Mouse (Mus musculus) skeletal muscle tissue, adult 2 months (tissue): Measurements from ENCODE around the gene Cacna1h.

Experiments used
- DNase-seq: peaks from one replicate; pipeline ENCODE4 v3.0.0-alpha.2; 2012; ENCODE audit warnings: low read depth, low spot score

Gene Cacna1h

GRCm38 (mm10) chr17:25433617-25434606, at the start of gene Cacna1h:
Cacna1h (minus strand) TSS chr17:25433783.
- no peak for DNase-seq

DNA sequence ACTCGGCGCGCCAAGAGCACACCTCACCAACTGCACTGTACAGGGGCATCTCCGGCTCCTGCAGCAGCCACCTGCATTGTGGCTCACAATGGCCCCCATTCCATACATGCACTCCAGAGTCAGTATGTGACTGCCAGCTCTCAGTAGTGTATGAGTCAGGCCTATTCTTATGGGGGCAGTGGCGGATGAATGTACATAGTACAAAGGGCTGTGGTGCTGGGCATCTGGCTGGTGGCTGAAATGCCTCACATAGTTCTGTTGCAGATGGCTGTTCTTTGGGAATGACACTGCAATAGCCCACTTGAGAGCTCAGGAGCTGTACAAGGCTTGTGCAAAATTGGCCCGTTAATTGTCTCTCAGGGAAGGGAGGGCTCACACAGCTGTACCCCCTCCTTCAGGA, 48.5 kb upstream of the Cacna1h start:
- no peak for DNase-seq

DNA sequence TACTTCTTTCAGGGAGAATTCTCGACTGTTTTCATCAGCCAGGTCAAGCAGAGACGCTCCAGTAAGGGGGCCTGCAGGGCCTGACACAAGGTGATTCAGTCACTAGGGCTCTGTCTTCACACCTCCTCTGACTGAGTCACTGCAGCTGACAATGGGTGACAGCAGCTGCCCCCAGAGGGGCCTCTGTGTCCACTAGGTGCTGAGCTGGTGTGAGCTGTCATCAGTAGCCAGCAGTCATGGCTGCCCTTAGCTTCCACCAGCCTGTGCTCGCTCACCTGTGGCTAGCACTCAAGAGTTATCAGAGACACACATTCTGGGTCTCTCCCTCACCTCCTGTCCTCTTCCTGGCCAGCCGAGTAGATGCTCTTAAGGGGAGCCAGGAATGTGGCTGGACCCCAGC, 47.2 kb upstream of the Cacna1h start:
- DNase-seq = no peak

GRCm38 (mm10) chr17:25480152-25480551, 46.6 kb upstream of the Cacna1h start:
- DNase-seq = no peak

GRCm38 (mm10) chr17:25475946-25476744, 42.6 kb upstream of the Cacna1h start:
- DNase-seq = peak; percentile 18

DNA sequence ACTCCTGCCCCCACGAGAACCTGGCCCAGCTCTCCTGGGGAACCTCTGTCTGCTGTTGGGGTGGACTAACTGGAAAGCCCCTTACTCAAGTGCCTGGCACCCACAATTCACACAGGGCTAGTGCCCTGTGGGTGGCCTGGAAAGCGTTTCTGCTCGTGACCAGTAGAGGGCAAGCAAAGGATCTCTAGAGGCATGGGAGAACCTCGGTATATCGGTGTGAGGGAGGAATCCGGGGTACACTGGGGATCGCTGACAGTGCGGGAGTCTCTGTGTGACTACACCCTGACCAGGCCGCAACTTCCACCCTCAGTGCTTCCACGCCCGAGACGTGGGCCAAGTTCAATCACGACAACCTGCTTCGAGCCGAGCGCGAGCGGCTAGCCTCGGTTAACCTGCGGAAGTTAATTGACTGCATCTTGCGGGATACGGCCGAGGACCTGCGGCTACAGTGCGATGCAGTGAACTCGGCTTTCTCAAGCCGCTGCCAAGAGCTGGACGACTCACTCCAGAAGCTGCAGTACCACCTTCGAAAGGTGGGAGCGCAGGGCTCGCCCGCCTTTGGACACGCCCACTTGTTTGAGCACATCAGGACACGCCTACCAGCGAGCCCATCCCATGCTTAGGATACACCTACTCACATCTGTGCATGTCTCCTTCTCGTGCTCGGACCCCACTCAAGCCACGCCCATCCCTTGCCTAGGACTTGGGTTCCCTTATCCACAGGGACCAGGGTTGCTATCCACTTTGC, 40.9 kb upstream of the Cacna1h start:
- DNase-seq = peak; percentile 21

- no peak for DNase-seq
Measured at GRCm38 (mm10) chr17:25472044-25472443, 38.5 kb upstream of the Cacna1h start.

DNA sequence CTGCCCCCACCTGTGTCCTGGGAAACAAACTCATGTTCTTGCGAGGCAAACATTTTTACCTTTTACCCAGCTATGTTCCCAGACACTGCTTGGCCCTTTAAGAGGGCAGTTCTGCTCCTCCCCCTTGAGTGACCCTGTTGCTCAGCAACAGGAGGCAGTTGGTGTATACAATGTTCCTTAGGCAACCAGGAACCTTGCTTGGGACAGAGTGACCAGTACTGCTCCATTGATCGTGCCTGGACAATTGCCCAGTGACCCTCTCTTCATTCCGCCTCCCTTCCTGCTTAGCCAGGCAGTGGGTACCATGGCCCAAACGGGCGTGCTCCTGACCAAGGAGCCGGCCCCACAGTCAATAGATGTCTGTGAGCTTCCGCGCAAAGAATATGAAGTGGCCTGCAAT, 37.8 kb upstream of the Cacna1h start:
- DNase-seq = no peak

DNA sequence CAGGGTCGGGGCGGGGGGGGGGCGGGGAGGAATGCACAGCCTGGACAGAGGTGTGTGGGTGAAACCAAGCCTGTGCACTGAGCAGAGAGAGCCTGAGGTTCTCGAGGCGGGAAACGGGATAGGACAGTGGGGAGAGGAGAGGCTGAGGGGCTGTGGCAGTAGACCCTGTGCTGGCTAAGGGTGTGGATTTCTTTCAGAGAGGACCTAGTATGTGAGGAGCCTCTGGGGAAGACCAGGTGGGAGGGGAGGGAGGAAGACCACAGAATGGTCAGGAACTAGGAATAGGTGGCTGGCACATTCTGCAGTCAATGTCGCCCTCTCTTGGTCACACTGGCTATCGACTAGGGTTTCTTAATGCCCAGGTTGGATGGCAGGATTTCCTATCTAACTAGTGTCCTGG, 36.2 kb upstream of the Cacna1h start:
- peak; percentile 39 for DNase-seq

DNA sequence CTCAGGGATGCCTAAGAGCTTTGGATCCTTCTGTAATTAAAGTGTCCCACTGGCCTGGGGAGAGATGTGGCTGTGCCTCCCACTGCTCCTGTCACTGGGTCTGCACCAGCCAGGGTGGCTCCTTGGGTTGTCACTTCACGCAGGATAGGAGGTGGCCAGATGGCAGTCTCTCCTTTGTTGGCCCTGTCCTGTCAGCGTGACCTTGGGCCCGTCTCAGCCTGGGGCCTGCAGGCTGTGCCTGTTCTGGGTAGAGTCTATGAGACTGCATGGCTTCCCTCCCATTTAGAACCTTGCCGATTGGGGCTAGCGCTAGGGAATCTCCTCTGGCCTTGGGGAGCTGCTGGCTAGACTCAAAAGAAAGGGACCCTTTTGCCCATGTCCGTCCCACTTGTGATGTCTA, 34.7 kb upstream of the Cacna1h start:
- DNase-seq = no peak

- DNase-seq = no peak
Measured at GRCm38 (mm10) chr17:25467781-25468180, 34.2 kb upstream of the Cacna1h start.

DNA sequence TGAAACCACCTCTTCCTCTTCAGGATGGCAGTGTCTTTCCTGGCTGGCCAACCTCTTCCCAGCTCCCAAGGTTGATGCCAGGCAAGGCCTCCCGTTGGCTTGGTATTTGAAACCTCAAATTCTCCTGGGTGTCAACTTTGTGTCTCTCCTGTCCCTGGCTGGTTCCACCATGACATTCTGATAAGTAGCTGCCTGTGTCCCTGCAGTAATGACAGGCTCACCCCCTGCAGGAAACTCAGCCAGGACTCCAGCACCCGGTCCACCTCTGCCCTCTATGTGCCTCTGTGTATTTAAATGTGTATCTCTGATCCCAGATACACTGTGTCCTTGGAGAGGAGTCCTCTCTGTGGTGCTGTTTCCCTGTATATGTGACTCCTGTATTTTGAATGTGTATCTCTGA, 32.7 kb upstream of the Cacna1h start:
- no peak for DNase-seq

DNA sequence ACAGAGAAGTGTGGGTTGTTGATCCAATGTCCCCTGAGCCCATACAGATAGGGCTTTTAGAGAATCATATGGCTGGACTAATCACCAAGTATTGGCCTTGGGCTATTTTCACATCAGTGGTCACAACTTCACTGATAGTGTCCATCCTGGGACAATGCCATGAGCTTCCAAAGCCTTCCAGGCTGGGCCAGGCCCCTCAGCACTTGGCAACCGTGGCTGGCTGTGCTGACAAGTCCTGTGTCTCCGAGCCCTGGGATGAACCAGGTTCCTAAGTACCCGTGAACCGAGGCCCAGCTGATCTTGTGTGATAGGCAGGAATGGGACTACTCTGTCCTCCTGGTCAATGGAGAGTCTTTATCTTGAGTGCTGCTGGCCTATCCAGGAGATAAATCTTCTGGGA, 30.5 kb upstream of the Cacna1h start:
- no peak for DNase-seq

- no peak for DNase-seq
Measured at GRCm38 (mm10) chr17:25463326-25463945, 29.9 kb upstream of the Cacna1h start.

- DNase-seq = no peak
Measured at GRCm38 (mm10) chr17:25462236-25462875, 28.8 kb upstream of the Cacna1h start.

DNA sequence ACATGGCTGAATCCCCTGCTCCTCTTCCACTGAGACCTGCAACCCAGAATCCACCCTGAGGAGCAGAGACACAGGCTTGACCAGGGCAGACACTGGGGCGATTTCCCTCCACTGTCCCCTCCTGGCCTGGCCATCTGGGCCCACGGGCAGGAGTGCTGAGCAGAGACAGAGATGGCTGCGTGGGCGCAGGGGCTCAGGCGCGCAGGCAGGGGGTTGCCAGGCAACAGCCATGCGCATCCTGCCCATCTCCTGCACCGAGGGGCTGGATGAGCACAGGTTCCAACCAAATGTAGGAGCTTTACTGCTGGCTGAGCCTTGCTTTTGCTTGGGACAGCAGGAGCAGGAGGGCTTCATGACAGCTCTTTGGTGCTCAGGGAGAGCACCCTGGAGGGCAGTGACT, 23.0 kb upstream of the Cacna1h start:
- DNase-seq = no peak

- no peak for DNase-seq
Measured at GRCm38 (mm10) chr17:25454272-25454671, 20.7 kb upstream of the Cacna1h start, which contains the start of gene Tekt4. Tekt4 (plus strand) TSS chr17:25454615.

- DNase-seq = no peak
Measured at GRCm38 (mm10) chr17:25452246-25452965, 18.8 kb upstream of the Cacna1h start.

- DNase-seq = no peak
Measured at GRCm38 (mm10) chr17:25450329-25450728, 16.7 kb upstream of the Cacna1h start.

- no peak for DNase-seq
Measured at GRCm38 (mm10) chr17:25447865-25448264, 14.3 kb upstream of the Cacna1h start.
